Mouse (Mus musculus): ENCODE results near the gene Btn2a2. TPM values are rescaled to one million over a fixed set of nuclear protein-coding genes. Genes with fewer than 3 reads are reported as not detected.

Gene Btn2a2
- polyA plus RNA-seq, 1 experiment = 0.91 TPM

DNA sequence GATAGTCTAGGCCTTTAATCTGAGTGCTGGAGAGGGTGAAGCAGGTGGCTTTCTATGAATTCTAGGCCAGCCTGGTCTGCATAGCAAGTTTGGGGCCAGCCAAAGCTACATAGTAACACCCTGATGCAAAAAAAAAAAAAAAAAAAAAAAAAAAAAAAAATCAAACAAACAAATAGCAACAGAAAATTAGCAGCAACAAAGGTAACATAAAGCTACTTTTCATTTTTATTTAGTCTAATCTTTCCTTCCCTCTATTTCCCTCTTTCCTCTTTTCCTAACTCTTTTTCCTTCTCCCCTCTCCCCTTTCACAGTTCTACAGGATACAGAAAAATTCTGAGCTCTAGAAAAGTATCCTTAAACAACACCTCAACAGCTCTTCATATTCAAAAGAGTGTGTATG lies 26.0 kb downstream of the Btn2a2 start:
- H3K4me3 ChIP-seq (ENCODE audit: low read depth, low read length) = no peak overlapping the region
- H3K4me1 ChIP-seq (ENCODE audit: control insufficient read depth, insufficient read depth, low read length) = no peaks in the 10 kb centered on the region
- no peak for TF ChIP-seq EP300 (IDR thresholded peaks at IDR 0.05; ENCODE audit: insufficient read depth, low read depth, low read length)
- no peak for TF ChIP-seq CTCF (IDR thresholded peaks at IDR 0.05; ENCODE audit: low read depth, low read length)
- TF ChIP-seq POLR2A (IDR thresholded peaks at IDR 0.05; ENCODE audit: insufficient read depth, low read length) = no peak
- H3K27ac ChIP-seq (ENCODE audit: insufficient read depth, low read length) = no peak overlapping the region
- no peak overlapping the region for H3K9ac ChIP-seq (ENCODE audit: low read depth, poor library complexity, severe bottlenecking)
- H3K36me3 ChIP-seq (ENCODE audit: control insufficient read depth, insufficient read depth, low read length, poor library complexity, severe bottlenecking) = no peaks in the 10 kb centered on the region
- H3K9me3 ChIP-seq (replicated peaks; ENCODE audit: control insufficient read depth, insufficient read depth, low read length, poor library complexity, severe bottlenecking) = no peaks in the 10 kb centered on the region
- no peaks in the 10 kb centered on the region; the same call in 1 of the 2 replicates for H3K27me3 ChIP-seq (ENCODE audit: control insufficient read depth, insufficient read depth, low read length, poor library complexity, severe bottlenecking)

DNA sequence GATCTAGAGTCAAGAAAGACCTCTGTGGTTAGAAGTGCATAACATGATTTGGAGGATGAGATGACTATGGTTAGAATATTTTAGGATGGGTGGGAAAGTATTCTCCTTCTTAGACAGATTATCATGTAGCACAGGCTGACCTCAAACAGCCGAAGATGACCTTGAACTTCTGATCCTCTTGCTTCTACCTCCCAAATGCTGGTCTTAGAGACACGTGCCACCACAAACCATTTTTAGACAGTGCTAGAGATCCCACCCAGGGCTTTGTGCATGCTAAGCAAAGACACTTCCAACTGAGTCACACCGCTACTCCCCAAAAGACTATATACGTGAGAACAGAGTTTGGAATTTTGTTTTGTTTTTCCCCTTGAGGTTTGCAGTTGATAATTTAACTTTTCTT lies 26.6 kb downstream of the Btn2a2 start:
- H3K27me3 ChIP-seq (ENCODE audit: control insufficient read depth, insufficient read depth, low read length, poor library complexity, severe bottlenecking) = no peaks in the 10 kb centered on the region; the same call in 1 of the 2 replicates
- no peak overlapping the region for H3K9ac ChIP-seq (ENCODE audit: low read depth, poor library complexity, severe bottlenecking)
- no peaks in the 10 kb centered on the region for H3K36me3 ChIP-seq (ENCODE audit: control insufficient read depth, insufficient read depth, low read length, poor library complexity, severe bottlenecking)
- TF ChIP-seq EP300 (IDR thresholded peaks at IDR 0.05; ENCODE audit: insufficient read depth, low read depth, low read length) (no peak), CTCF (IDR thresholded peaks at IDR 0.05; ENCODE audit: low read depth, low read length) (no peak), POLR2A (IDR thresholded peaks at IDR 0.05; ENCODE audit: insufficient read depth, low read length) (no peak)
- H3K4me1 ChIP-seq (ENCODE audit: control insufficient read depth, insufficient read depth, low read length) = no peaks in the 10 kb centered on the region
- no peaks in the 10 kb centered on the region for H3K9me3 ChIP-seq (replicated peaks; ENCODE audit: control insufficient read depth, insufficient read depth, low read length, poor library complexity, severe bottlenecking)
- H3K27ac ChIP-seq (ENCODE audit: insufficient read depth, low read length) = no peak overlapping the region
- no peak overlapping the region for H3K4me3 ChIP-seq (ENCODE audit: low read depth, low read length)

DNA sequence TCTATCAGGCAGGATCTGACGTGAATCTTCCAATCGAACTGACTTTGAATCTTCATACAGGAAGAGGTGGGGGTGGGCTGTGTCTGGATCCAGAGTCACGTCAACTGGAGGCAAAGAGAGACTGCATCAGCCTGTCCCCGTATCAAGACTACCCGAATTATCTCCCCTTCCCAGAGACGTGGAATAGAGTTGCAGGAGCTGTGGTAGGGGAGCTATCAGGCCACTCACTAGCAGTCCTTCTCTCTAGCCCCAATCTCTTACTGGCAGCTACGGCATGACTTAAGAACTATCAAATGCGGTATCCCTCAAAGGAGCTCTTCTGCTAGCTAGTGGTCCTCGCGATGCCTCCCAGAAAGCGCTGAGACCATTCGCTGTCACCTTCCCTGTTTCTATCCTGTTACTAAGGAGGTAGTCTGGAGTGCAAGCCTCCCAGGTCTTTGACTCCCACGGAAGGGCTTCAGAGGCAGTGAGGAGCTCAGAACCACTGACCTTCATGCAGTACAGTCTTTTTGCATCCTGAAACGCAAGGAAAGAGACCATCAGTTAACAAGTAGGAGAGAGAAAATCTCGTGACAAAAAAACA lies 29.3 kb downstream of the Btn2a2 start:
- Histone ChIP-seq H3K27ac (ENCODE audit: insufficient read depth, low read length) (no peak overlapping the region), H3K4me3 (ENCODE audit: low read depth, low read length) (no peak overlapping the region), H3K27me3 (ENCODE audit: control insufficient read depth, insufficient read depth, low read length, poor library complexity, severe bottlenecking) (no peaks in the 10 kb centered on the region; the same call in 1 of the 2 replicates), H3K36me3 (ENCODE audit: control insufficient read depth, insufficient read depth, low read length, poor library complexity, severe bottlenecking) (no peaks in the 10 kb centered on the region), H3K9me3 (replicated peaks; ENCODE audit: control insufficient read depth, insufficient read depth, low read length, poor library complexity, severe bottlenecking) (no peaks in the 10 kb centered on the region), H3K9ac (ENCODE audit: low read depth, poor library complexity, severe bottlenecking) (no peak overlapping the region), H3K4me1 (ENCODE audit: control insufficient read depth, insufficient read depth, low read length) (no peaks in the 10 kb centered on the region)
- TF ChIP-seq CTCF (IDR thresholded peaks at IDR 0.05; ENCODE audit: low read depth, low read length) (no peak), EP300 (IDR thresholded peaks at IDR 0.05; ENCODE audit: insufficient read depth, low read depth, low read length) (no peak), POLR2A (IDR thresholded peaks at IDR 0.05; ENCODE audit: insufficient read depth, low read length) (no peak)

DNA sequence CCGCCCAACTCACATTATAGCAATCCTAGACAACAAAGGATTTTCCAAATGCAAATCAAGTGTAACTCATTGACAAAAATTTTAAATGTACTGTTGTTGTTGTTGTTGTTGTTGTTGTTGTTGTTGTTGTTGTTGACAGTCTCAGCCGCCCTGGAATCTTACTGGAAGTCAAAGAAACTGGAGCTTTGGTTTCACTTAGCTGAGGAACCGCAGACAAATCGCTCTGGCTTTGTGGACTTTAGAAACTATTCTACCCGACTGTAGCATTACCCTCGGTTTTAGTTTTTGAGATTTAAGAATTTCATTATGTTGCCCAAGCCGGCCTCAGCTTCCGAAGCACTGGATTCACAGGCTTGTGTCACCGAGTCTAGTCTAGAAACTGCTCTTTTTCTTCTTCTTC lies 34.7 kb downstream of the Btn2a2 start:
- no peak for TF ChIP-seq EP300 (IDR thresholded peaks at IDR 0.05; ENCODE audit: insufficient read depth, low read depth, low read length)
- no peak for TF ChIP-seq POLR2A (IDR thresholded peaks at IDR 0.05; ENCODE audit: insufficient read depth, low read length)
- TF ChIP-seq CTCF (IDR thresholded peaks at IDR 0.05; ENCODE audit: low read depth, low read length) = no peak
- Histone ChIP-seq H3K4me1 (ENCODE audit: control insufficient read depth, insufficient read depth, low read length) (no peaks in the 10 kb centered on the region), H3K27ac (ENCODE audit: insufficient read depth, low read length) (no peak overlapping the region), H3K4me3 (ENCODE audit: low read depth, low read length) (peak overlapping the region; percentile 88), H3K9me3 (replicated peaks; ENCODE audit: control insufficient read depth, insufficient read depth, low read length, poor library complexity, severe bottlenecking) (no peaks in the 10 kb centered on the region), H3K9ac (ENCODE audit: low read depth, poor library complexity, severe bottlenecking) (peak overlapping the region; percentile 56; the same call in 1 of the 2 replicates), H3K27me3 (ENCODE audit: control insufficient read depth, insufficient read depth, low read length, poor library complexity, severe bottlenecking) (no peaks in the 10 kb centered on the region), H3K36me3 (ENCODE audit: control insufficient read depth, insufficient read depth, low read length, poor library complexity, severe bottlenecking) (no peaks in the 10 kb centered on the region)

DNA sequence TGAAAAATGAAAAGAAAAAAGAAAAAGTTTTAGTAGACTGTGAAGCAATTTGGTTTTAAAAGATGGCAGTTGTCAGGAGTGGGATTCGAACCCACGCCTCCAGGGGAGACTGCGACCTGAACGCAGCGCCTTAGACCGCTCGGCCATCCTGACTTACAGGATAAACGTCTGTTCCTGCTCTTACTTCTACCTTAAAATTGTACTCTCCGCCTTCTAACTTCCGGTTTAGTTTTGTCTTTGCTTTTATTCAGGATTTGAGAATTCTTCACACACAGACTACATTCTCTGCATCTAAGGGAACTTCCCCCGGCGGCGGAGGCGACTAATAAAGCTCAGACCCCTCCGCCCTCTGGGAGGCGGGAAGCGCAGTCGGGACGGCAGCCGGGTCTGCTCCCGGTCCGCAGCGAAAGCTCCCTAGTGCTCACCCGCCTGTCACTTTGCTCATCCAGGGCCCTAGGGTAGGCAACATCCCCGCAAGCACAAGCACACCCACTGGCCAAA lies 35.2 kb downstream of the Btn2a2 start:
- H3K9ac ChIP-seq (ENCODE audit: low read depth, poor library complexity, severe bottlenecking) = peak overlapping the region; percentile 56
- no peaks in the 10 kb centered on the region for H3K9me3 ChIP-seq (replicated peaks; ENCODE audit: control insufficient read depth, insufficient read depth, low read length, poor library complexity, severe bottlenecking)
- no peaks in the 10 kb centered on the region for H3K27me3 ChIP-seq (ENCODE audit: control insufficient read depth, insufficient read depth, low read length, poor library complexity, severe bottlenecking)
- H3K27ac ChIP-seq (ENCODE audit: insufficient read depth, low read length) = no peak overlapping the region
- TF ChIP-seq EP300 (IDR thresholded peaks at IDR 0.05; ENCODE audit: insufficient read depth, low read depth, low read length) (0 out of 2 replicates have a peak, but pooled peaks have one; percentile 33), CTCF (IDR thresholded peaks at IDR 0.05; ENCODE audit: low read depth, low read length) (no peak)
- no peaks in the 10 kb centered on the region for H3K36me3 ChIP-seq (ENCODE audit: control insufficient read depth, insufficient read depth, low read length, poor library complexity, severe bottlenecking)
- H3K4me1 ChIP-seq (ENCODE audit: control insufficient read depth, insufficient read depth, low read length) = no peaks in the 10 kb centered on the region
- peak overlapping the region; percentile 88 for H3K4me3 ChIP-seq (ENCODE audit: low read depth, low read length)

DNA sequence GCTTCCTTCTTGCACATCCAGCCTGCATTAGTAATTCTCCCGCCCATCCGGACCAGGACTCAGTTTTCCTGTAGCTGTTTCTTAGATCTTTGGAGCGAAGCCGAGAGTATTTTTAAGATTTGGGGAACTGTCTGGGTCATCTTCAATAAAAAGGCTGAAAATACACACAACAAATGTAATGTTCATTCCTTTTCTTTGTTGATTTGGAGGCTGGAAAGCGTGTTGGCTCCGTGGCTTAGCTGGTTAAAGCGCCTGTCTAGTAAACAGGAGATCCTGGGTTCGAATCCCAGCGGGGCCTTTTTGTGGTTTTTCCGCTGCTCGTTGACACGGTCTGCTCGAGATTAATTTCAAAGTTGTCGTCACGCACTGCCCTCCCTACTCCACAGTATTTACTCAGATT lies 38.3 kb downstream of the Btn2a2 start:
- Histone ChIP-seq H3K4me1 (ENCODE audit: control insufficient read depth, insufficient read depth, low read length) (peaks cover 1% of the 10 kb centered on the region), H3K9me3 (replicated peaks; ENCODE audit: control insufficient read depth, insufficient read depth, low read length, poor library complexity, severe bottlenecking) (no peaks in the 10 kb centered on the region), H3K4me3 (ENCODE audit: low read depth, low read length) (peak overlapping the region; percentile 92), H3K27me3 (ENCODE audit: control insufficient read depth, insufficient read depth, low read length, poor library complexity, severe bottlenecking) (no peaks in the 10 kb centered on the region), H3K36me3 (ENCODE audit: control insufficient read depth, insufficient read depth, low read length, poor library complexity, severe bottlenecking) (no peaks in the 10 kb centered on the region), H3K9ac (ENCODE audit: low read depth, poor library complexity, severe bottlenecking) (peak overlapping the region; percentile 95), H3K27ac (ENCODE audit: insufficient read depth, low read length) (no peak overlapping the region)
- TF ChIP-seq POLR2A (IDR thresholded peaks at IDR 0.05; ENCODE audit: insufficient read depth, low read length) (no peak), EP300 (IDR thresholded peaks at IDR 0.05; ENCODE audit: insufficient read depth, low read depth, low read length) (no peak), CTCF (IDR thresholded peaks at IDR 0.05; ENCODE audit: low read depth, low read length) (no peak)

Measured in ES-Bruce4 (cell line).